Mouse (Mus musculus): ENCODE measurements around the gene Mrgprf.

Mrgprf gene

GRCm38 (mm10) chr7:145334428-145335027 lies 33.9 kb downstream of the Mrgprf start:
- no peak for DNase-seq (ENCODE audit: extremely low spot score, low read depth, low spot score)

- DNase-seq (ENCODE audit: extremely low spot score, low read depth, low spot score), result no peak
Measured at GRCm38 (mm10) chr7:145335199-145335598, 34.6 kb downstream of the Mrgprf start.

- DNase-seq (ENCODE audit: extremely low spot score, low read depth, low spot score), result no peak
Measured at GRCm38 (mm10) chr7:145335616-145336332, 35.1 kb downstream of the Mrgprf start.

GRCm38 (mm10) chr7:145337889-145338288 lies 37.3 kb downstream of the Mrgprf start:
- DNase-seq (ENCODE audit: extremely low spot score, low read depth, low spot score), result no peak

- no peak for DNase-seq (ENCODE audit: extremely low spot score, low read depth, low spot score)
Measured at GRCm38 (mm10) chr7:145340248-145340904, 39.7 kb downstream of the Mrgprf start.
